Mouse (Mus musculus): ENCODE results near the gene Mcpt9. TPM values are rescaled to one million over a fixed set of nuclear protein-coding genes. Genes with fewer than 3 reads are reported as not detected.
"Not testable (repeated sequence)": the region's sequence is repeated elsewhere in the genome, so short reads cannot be mapped to it uniquely, and the experiment has no call there.

The Mcpt9 gene
- total RNA-seq (2021) = not detected
- long read RNA-seq, experiment 1 = 0 reads
- long read RNA-seq, experiment 2 = 0 reads

- DNase-seq = not testable (repeated sequence)
Observed at GRCm38 (mm10) chr14:56030395-56030794, at the start of gene Mcpt9. Mcpt9 (minus strand) TSS chr14:56030495.

DNA sequence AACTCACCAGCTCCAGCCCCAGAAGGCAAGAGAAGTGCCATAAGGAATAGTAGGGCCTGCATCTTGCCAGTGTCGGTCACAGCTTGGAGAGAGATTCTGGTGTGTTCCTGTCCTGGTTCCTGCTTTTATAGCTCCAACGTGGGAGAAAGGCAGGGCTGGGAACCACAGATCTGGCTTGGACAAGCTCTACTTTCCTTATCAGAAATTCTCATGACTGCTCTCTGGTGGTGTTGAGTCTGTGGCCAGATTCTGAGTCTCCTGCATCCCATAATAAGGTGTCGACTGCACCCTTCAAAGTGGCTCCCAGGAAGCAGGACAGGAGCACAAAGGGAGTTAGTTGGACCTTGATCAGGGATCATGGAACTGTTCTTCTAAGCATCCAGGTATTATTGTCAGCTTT lies 31.9 kb upstream of the Mcpt9 start, which contains the start of gene Mcpt4:
Mcpt4 (minus strand) TSS at position 101 of the 400 bp plus-strand sequence.
- DNase-seq = not testable (repeated sequence)

- DNase-seq = no peak
Observed at GRCm38 (mm10) chr14:56057722-56058121, 27.4 kb upstream of the Mcpt9 start.

GRCm38 (mm10) chr14:56055408-56055807 lies 25.1 kb upstream of the Mcpt9 start:
- DNase-seq = no peak

DNA sequence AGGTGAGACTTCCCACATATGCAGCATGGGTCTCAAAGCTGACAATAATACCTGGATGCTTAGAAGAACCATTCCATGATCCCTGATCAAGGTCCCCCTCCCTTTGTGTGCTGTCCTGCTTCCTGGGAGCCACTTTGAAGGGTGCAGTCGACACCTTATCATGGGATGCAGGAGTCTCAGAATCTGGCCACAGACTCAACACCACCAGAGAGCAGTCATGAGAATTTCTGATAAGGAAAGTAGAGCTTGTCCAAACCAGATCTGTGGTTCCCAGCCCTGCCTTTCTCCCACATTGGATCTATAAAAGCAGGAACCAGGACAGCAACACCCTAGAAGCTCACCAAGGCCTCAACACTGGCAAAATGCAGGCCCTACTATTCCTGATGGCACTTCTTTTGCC lies 11.5 kb upstream of the Mcpt9 start, which contains the start of gene Mcpt2:
Mcpt2 (plus strand) TSS at position 250 of the 400 bp plus-strand sequence.
- not testable (repeated sequence) for DNase-seq

DNA sequence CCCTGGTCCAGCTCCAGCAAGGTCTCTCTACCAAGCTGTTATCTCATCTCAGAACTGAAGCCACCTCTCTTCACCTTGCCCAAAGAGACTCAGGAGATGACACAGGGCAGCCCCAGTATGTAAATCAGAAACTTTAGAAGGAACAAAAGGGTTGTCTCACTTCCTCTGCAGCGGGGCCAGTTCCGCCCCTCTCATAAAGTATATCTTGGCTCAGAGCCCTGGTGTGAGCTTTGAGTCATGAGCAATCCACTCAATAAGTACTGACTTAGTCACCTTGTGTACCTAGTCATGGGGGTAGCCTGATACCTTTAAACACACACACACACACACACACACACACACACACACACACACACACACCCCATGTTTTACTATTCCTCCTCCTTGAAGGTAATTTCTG lies 4.1 kb upstream of the Mcpt9 start:
- no peak for DNase-seq

GRCm38 (mm10) chr14:56021305-56021704 lies 9.0 kb downstream of the Mcpt9 start:
- not testable (repeated sequence) for DNase-seq

- DNase-seq = no peak
Observed at GRCm38 (mm10) chr14:56019446-56019845, 10.8 kb downstream of the Mcpt9 start.

DNA sequence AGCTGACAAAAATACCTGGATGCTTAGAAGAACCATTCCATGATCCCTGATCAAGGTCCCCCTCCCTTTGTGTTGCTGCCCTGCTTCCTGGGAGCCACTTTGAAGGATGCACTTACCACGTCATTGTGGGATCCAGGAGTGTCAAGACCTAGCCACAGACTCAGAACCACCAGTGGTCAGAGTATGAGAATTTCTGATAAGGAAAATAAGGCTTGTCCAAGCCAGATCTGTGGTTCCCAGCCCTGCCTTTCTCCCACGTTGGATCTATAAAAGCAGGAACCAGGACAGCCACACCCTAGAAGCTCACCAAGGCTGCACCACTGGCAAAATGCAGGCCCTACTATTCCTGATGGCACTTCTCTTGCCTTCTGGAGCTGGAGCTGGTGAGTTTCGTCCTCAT lies 12.6 kb downstream of the Mcpt9 start, which contains the start of gene Mcpt1:
Mcpt1 (plus strand) TSS at position 301 of the 400 bp plus-strand sequence.
- DNase-seq = not testable (repeated sequence)

GRCm38 (mm10) chr14:56013924-56014323 lies 16.4 kb downstream of the Mcpt9 start:
- DNase-seq = no peak

DNA sequence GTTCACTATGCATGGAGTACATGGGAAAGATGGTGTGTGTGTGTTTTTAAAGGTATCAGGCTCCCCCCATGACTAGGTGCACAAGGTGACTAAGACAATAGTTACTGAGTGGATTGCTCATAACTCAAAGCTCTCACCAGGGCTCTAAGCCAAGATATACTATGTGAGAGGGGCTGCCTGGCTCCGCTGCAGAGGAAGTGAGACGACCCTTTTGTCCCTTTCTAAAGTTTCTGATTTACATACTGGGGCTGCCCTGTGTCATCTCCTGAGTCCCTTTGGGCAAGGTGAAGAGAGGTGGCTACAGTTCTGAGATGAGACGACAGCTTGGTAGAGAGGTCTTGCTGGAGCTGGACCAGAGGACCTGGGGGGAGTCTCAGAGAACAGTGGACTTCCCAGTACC lies 17.1 kb downstream of the Mcpt9 start:
- DNase-seq = no peak

GRCm38 (mm10) chr14:55987464-55987863 lies 42.8 kb downstream of the Mcpt9 start:
- DNase-seq = not testable (repeated sequence)

Other genes with a start within 250 kb of the Mcpt9 start
- gene Adcy4, start 246.4 kb downstream of the Mcpt9 start, total RNA-seq (2021) = 10 to 100 TPM; 15.7 to 17.3 TPM
- gene Ripk3, start 241.6 kb downstream of the Mcpt9 start, total RNA-seq (2021) = 1 to 10 TPM; 1.6 to 2.9 TPM
- gene Nfatc4, start 207.4 kb downstream of the Mcpt9 start, total RNA-seq (2021) = 1 to 10 TPM; 2.5 to 4.0 TPM
- gene Nynrin, start 176.5 kb downstream of the Mcpt9 start, total RNA-seq (2021) = 1 to 10 TPM; 7.2 to 7.4 TPM
- not detected for gene Cbln3, start 146.1 kb downstream of the Mcpt9 start, total RNA-seq (2021)
- gene Khnyn, start 145.5 kb downstream of the Mcpt9 start, total RNA-seq (2021) = 10 to 100 TPM in 1 of 2 experiments, 1 to 10 TPM in 1; 8.6 to 10.0 TPM
- 100 to 1,000 TPM; 119 to 138 TPM for gene Sdr39u1, start 130.2 kb downstream of the Mcpt9 start, total RNA-seq (2021)
- 1 to 10 TPM; 1.6 to 2.5 TPM for gene Cma1, start 85.8 kb downstream of the Mcpt9 start, total RNA-seq (2021)
- not detected for gene Cma2, start 79.5 kb downstream of the Mcpt9 start, total RNA-seq (2021)
- gene Mcpt1, start 12.5 kb downstream of the Mcpt9 start, total RNA-seq (2021) = not detected
- gene Mcpt2, start 11.5 kb upstream of the Mcpt9 start, total RNA-seq (2021) = not detected
- gene Mcpt4, start 31.8 kb upstream of the Mcpt9 start, total RNA-seq (2021) = 1 to 10 TPM; 1.3 to 1.6 TPM
- not detected for gene Mcpt8, start 54.8 kb upstream of the Mcpt9 start, total RNA-seq (2021)
- not detected for gene Ctsg, start 72.1 kb upstream of the Mcpt9 start, total RNA-seq (2021)
- not detected for gene Gzme, start 90.1 kb upstream of the Mcpt9 start, total RNA-seq (2021)
- gene Gzmd, start 102.1 kb upstream of the Mcpt9 start, total RNA-seq (2021) = not detected
- gene Gzmg, start 129.1 kb upstream of the Mcpt9 start, total RNA-seq (2021) = not detected
- not detected for gene Gzmn, start 144.1 kb upstream of the Mcpt9 start, total RNA-seq (2021)
- gene Gzmf, start 180.9 kb upstream of the Mcpt9 start, total RNA-seq (2021) = not detected
- gene Gzmc, start 204.2 kb upstream of the Mcpt9 start, total RNA-seq (2021) = not detected
- under 1 TPM in 1 of 2 experiments, not detected in 1; 0.30 TPM for gene Gzmb, start 231.8 kb upstream of the Mcpt9 start, total RNA-seq (2021)

Measured in heart, adult 18-20 months (tissue).